Mouse (Mus musculus) brown adipose tissue, adult 24 weeks (tissue): ENCODE measurements around the gene 2310003L06Rik. TPM values are rescaled to one million over a fixed set of nuclear protein-coding genes. Genes with fewer than 3 reads are reported as not detected.

Experiments
- H3K27ac ChIP-seq: fragments of 200-500 bp; replicated peaks from 2 replicates; pipeline ENCODE4 v1.5.1; 2012; ENCODE audit warnings: low read depth, mild to moderate bottlenecking, low read length
- H3K4me1 ChIP-seq: fragments of 200-500 bp; 2 replicates; pipeline ENCODE4 v1.6.1; 2012; ENCODE audit warnings: low read length, mixed read lengths; ENCODE audit not compliant: control insufficient read depth, insufficient read depth, insufficient read length
- H3K4me3 ChIP-seq: fragments of 200-500 bp; 2 replicates; pipeline ENCODE4 v1.5.1; 2012; ENCODE audit warnings: low read depth, mild to moderate bottlenecking, low read length, moderate library complexity; ENCODE audit not compliant: insufficient read depth
- polyA plus RNA-seq: library from polyadenylated mRNA; stranded (reverse); fragments of >200 nt; gene quantifications from 2 replicates; pipeline ENCODE4 v1.2.4, GENCODE M21; 2012; ENCODE audit not compliant: missing spikeins, insufficient read depth, insufficient read length

The 2310003L06Rik gene
- polyA plus RNA-seq = not detected in 2 replicates

DNA sequence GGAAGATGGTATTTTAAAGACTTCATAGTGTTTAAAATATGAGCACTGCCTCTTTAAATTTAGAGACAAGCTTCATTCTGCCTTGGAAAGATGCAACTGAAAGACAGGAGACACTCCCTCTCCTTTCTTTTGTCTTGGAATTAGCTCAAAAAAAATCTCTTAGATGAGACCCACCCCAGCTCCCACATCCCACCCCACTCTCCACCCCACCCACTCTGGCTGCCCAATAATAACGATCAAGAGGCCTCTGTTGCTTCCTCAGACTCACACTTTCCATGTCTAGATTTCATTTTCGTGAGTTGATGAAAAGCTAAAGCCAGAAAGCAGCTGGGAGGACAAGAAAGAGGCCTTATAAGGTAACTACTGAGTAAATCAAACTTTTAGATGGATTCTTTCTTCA is at the start of gene 2310003L06Rik, which contains the start of gene Gm28434:
Gene 2310003L06Rik (plus strand): TSS at position 259 of the 400 bp plus-strand sequence.
Gene Gm28434 (plus strand): TSS at position 317 of the 400 bp plus-strand sequence.
- Histone ChIP-seq H3K27ac (no peak within 1 kb of the TSS), H3K4me1 (no peaks in the 10 kb centered on the region), H3K4me3 (no peak within 1 kb of the TSS)

GRCm38 (mm10) chr5:87925372-87925771 is 43.9 kb upstream of the 2310003L06Rik start, which contains the start of gene Csn3:
Gene Csn3 (plus strand): TSS chr5:87925579.
- no peak within 1 kb of the TSS for H3K27ac ChIP-seq
- H3K4me1 ChIP-seq = no peaks in the 10 kb centered on the region

DNA sequence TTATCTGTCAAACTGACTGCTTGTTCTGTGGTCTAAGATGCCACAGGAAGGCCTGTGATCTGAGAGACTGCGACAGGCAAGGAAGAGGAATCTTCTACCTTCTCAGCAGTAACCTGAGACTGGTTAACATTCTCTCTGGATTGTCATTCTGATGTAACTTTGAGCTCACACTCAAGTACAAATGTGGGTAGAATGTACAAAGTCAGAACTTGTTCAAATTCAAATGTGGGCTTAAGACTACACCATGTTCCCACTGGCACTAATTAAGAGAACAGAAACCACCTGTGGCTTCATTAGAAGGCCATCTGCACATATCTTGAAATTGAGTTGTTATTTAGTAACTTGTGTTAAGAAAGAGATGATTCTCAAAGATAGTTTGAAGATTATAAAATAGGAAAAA is 37.7 kb upstream of the 2310003L06Rik start:
- Histone ChIP-seq H3K4me1 (no peaks in the 10 kb centered on the region), H3K27ac (no peak overlapping the region), H3K4me3 (no peak overlapping the region)

More at GRCm38 (mm10) chr5:87925372-87925771, 43.9 kb upstream of the 2310003L06Rik start, which contains the start of gene Csn3:
- H3K4me3 ChIP-seq = no peak within 1 kb of the TSS

GRCm38 (mm10) chr5:87940752-87941151 is 28.5 kb upstream of the 2310003L06Rik start:
- no peak overlapping the region for H3K27ac ChIP-seq
- no peak overlapping the region for H3K4me3 ChIP-seq
- no peaks in the 10 kb centered on the region for H3K4me1 ChIP-seq

DNA sequence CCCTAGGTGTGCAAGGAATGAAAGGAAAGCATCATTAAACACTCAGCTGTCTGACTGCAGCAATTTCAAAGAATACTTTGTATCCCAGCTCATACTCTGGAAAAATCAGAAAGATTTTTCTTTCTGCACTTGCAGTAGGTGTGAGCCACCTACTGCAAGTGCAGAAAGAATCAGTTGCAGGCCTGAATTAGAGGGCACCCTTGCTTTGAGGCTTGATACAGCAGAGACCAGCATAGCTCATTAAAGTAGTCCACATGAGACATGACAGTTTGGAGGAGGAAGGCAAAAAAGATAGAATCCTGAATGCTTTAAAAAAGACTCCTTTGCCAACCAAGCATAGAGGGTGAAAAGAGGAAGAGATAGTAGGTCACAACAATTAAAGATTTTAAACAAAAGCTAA is 26.7 kb upstream of the 2310003L06Rik start:
- Histone ChIP-seq H3K4me1 (no peaks in the 10 kb centered on the region), H3K27ac (no peak overlapping the region), H3K4me3 (no peak overlapping the region)

DNA sequence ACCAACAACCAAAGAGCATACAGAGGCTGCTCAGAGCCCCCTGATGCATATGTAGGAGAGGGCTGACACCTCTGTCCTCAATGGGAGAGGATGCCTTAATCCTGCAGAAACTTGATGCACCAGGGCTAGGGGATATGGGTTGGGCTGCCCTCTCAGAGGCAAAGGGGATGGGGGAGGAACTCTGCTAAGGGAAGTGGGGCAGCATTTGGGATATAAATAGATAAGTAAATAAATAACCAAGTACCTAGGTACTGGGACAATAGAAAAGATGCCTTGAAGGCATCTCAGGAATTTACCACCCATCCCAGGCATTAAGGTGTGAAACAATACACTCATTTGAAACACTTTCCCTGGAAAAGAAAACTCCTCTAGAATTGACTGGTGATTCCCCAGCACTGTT is 17.4 kb upstream of the 2310003L06Rik start:
- Histone ChIP-seq H3K4me3 (no peak overlapping the region), H3K4me1 (no peaks in the 10 kb centered on the region), H3K27ac (no peak overlapping the region)

DNA sequence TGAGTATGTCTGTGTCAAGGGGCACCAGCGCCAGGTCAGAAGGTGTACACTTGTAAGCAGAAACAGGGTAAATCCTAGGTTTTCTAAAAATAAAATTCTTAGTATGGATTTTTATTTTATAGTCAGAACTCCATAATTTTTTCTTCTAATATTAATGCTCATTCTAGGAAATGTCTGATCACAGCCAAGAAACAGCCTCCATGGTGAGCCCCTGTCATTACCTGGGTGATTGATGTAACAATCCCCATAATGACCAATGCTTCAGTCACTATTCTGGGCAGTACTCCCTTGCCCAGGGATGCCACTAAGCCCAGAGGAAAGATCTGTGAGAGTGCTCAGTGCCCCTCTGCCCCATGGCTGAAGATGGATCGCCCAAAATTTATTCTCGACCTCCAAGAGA is 9.9 kb downstream of the 2310003L06Rik start, which contains the start of gene Cabs1:
Gene Cabs1 (plus strand): TSS at position 301 of the 400 bp plus-strand sequence.
- no peaks in the 10 kb centered on the region for H3K4me1 ChIP-seq
- H3K27ac ChIP-seq = no peak within 1 kb of the TSS
- H3K4me3 ChIP-seq = no peak within 1 kb of the TSS

GRCm38 (mm10) chr5:87982468-87983214 is 13.4 kb downstream of the 2310003L06Rik start:
- Histone ChIP-seq H3K27ac (no peak overlapping the region), H3K4me1 (no peaks in the 10 kb centered on the region), H3K4me3 (no peak overlapping the region)

- H3K4me3 ChIP-seq = no peak within 1 kb of the TSS
- H3K27ac ChIP-seq = no peak within 1 kb of the TSS
- no peaks in the 10 kb centered on the region for H3K4me1 ChIP-seq
Measured at GRCm38 (mm10) chr5:88002249-88002648, 33.0 kb downstream of the 2310003L06Rik start, which contains the start of gene Smr3a. Gene Smr3a (plus strand): TSS chr5:88002549.

DNA sequence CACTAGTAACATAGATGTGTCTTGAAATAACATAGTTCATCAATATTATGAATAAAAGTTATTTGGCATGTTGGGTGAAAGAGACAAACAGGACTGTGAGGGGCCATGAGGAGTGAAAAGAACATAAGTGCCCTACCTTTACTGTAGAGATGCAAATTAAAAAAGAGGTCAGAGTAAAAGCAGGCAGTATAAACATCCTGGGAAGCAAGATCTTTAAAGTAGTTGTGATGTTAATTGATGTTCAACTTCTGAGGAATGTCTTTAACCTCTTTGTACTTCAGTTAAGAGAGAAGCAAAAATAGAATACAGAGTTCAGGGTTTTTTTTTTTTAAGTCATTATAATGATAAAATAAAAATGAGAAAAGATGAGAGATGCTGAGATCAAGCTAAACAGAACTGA is 36.0 kb downstream of the 2310003L06Rik start:
- H3K4me3 ChIP-seq = no peak overlapping the region
- H3K27ac ChIP-seq = no peak overlapping the region
- H3K4me1 ChIP-seq = no peaks in the 10 kb centered on the region

Other genes with a start within 250 kb of the 2310003L06Rik start
- gene Csn1s2a, start 194.9 kb upstream of the 2310003L06Rik start, polyA plus RNA-seq = not detected in 2 replicates
- gene Csn1s2b, start 161.4 kb upstream of the 2310003L06Rik start, polyA plus RNA-seq = not detected in 2 replicates
- gene Prr27, start 143.8 kb upstream of the 2310003L06Rik start, polyA plus RNA-seq = not detected in 2 replicates
- gene Odam, start 84.4 kb upstream of the 2310003L06Rik start, polyA plus RNA-seq = not detected in 2 replicates
- gene Csn3, start 43.9 kb upstream of the 2310003L06Rik start, polyA plus RNA-seq = not detected in 2 replicates
- gene Gm28434, start 58 bp downstream of the 2310003L06Rik start, polyA plus RNA-seq = not detected in 2 replicates
- gene Cabs1, start 10.0 kb downstream of the 2310003L06Rik start, polyA plus RNA-seq = not detected in 2 replicates
- gene Smr3a, start 33.1 kb downstream of the 2310003L06Rik start, polyA plus RNA-seq = not detected in 2 replicates
- gene Smr2, start 117.1 kb downstream of the 2310003L06Rik start, polyA plus RNA-seq = not detected in 2 replicates
- gene Gm11116, start 142.1 kb downstream of the 2310003L06Rik start, polyA plus RNA-seq = not detected in 2 replicates
- gene Gm11115, start 184.6 kb downstream of the 2310003L06Rik start, polyA plus RNA-seq = not detected in 2 replicates